Mouse (Mus musculus) midbrain, embryonic 15.5 days (tissue): ENCODE measurements around the gene Mthfd2l. TPM values are rescaled to one million over a fixed set of nuclear protein-coding genes. Genes with fewer than 3 reads are reported as not detected.

Source experiments
- ATAC-seq: fragments of 200-750 bp; cut with Nextera tagmentation; replicated peaks from 2 replicates; pipeline ENCODE4 v1.8.0; 2017; ENCODE audit warnings: moderate TSS enrichment
- H3K27ac ChIP-seq: fragments of 300-500 bp; sonication (generic); 2 replicates; pipeline ENCODE4 v1.5.1; 2015; ENCODE audit warnings: mild to moderate bottlenecking, inconsistent platforms
- H3K27me3 ChIP-seq: fragments of 300-500 bp; sonication (generic); replicated peaks from 2 replicates; pipeline ENCODE4 v1.6.1; 2015; ENCODE audit warnings: inconsistent platforms
- H3K36me3 ChIP-seq: fragments of 300-500 bp; sonication (generic); replicated peaks from 2 replicates; pipeline ENCODE4 v1.6.1; 2015; ENCODE audit warnings: inconsistent platforms
- H3K4me1 ChIP-seq: fragments of 300-500 bp; sonication (generic); 2 replicates; pipeline ENCODE4 v1.6.1; 2015; ENCODE audit warnings: inconsistent platforms
- H3K4me2 ChIP-seq: fragments of 300-500 bp; sonication (generic); 2 replicates; pipeline ENCODE4 v1.6.1; 2015; ENCODE audit warnings: inconsistent platforms, mild to moderate bottlenecking, moderate library complexity
- H3K4me3 ChIP-seq: fragments of 300-500 bp; sonication (generic); 2 replicates; pipeline ENCODE4 v1.5.1; 2015; ENCODE audit warnings: mild to moderate bottlenecking, inconsistent platforms
- H3K9ac ChIP-seq: fragments of 300-500 bp; sonication (generic); 2 replicates; pipeline ENCODE4 v1.6.1; 2015; ENCODE audit warnings: mild to moderate bottlenecking, inconsistent platforms
- H3K9me3 ChIP-seq: fragments of 300-500 bp; sonication (generic); 2 replicates; pipeline ENCODE4 v1.6.1; 2016; ENCODE audit warnings: inconsistent platforms
- whole genome bisulfite sequencing: fragments of 180-500 bp; shearing (Covaris S2); methylation state at CpG from one replicate; pipeline ENCODE4 v1.1.7; 2015; ENCODE audit warnings: mixed read lengths; 5-methylcytosine and 5-hydroxymethylcytosine counted together
- polyA plus RNA-seq: library from polyadenylated mRNA; unstranded; fragments of >200 nt; fragmentation: Nextera tagmentation; extraction: Ambion mirVana; gene quantifications from 2 replicates; pipeline ENCODE4 v1.2.1, GENCODE M21; 2015

The Mthfd2l gene
- 59.7 and 65.4 TPM in 2 replicates for polyA plus RNA-seq

GRCm38 (mm10) chr5:90930971-90931851, at the start of gene Mthfd2l:
TSS of gene Mthfd2l (plus strand) at chr5:90931117.
- Histone ChIP-seq H3K27me3 (no peaks in the 10 kb centered on the region), H3K9ac (peak within 1 kb of the TSS; percentile 85)
- under 1% methylated on average over 76 of the region's 79 CpGs for WGBS

GRCm38 (mm10) chr5:90881682-90882081, 49.2 kb upstream of the Mthfd2l start:
- no peaks in the 10 kb centered on the region for H3K27me3 ChIP-seq
- WGBS, result 94% methylated on average over 5 of the region's 5 CpGs
- H3K36me3 ChIP-seq, result no peaks in the 10 kb centered on the region
- H3K4me1 ChIP-seq, result no peaks in the 10 kb centered on the region
- no peak overlapping the region for H3K9ac ChIP-seq
- H3K9me3 ChIP-seq, result no peaks in the 10 kb centered on the region
- H3K4me2 ChIP-seq, result no peak overlapping the region
- H3K4me3 ChIP-seq, result no peak overlapping the region
- ATAC-seq, result no peak
- H3K27ac ChIP-seq, result no peak overlapping the region

More at GRCm38 (mm10) chr5:90930971-90931851, at the start of gene Mthfd2l:
- H3K4me3 ChIP-seq, result peak within 1 kb of the TSS; percentile 61
- peaks cover 17% of the 10 kb centered on the region for H3K4me1 ChIP-seq
- no peaks in the 10 kb centered on the region for H3K36me3 ChIP-seq
- H3K9me3 ChIP-seq, result no peaks in the 10 kb centered on the region
- H3K4me2 ChIP-seq, result peak within 1 kb of the TSS; percentile 70
- peak; percentile 98 for ATAC-seq
- H3K27ac ChIP-seq, result peak within 1 kb of the TSS; percentile 99

- Histone ChIP-seq H3K27me3 (no peaks in the 10 kb centered on the region), H3K36me3 (no peaks in the 10 kb centered on the region), H3K9me3 (no peaks in the 10 kb centered on the region), H3K4me2 (no peak overlapping the region), H3K4me1 (no peaks in the 10 kb centered on the region), H3K4me3 (no peak overlapping the region), H3K27ac (no peak overlapping the region), H3K9ac (no peak overlapping the region)
- ATAC-seq, result no peak
- 86% methylated on average over 5 of the region's 5 CpGs for WGBS
Observed at GRCm38 (mm10) chr5:90882146-90882545, 48.8 kb upstream of the Mthfd2l start.

GRCm38 (mm10) chr5:90884628-90885242, 46.2 kb upstream of the Mthfd2l start:
- 69% methylated on average over 2 of the region's 2 CpGs for WGBS
- Histone ChIP-seq H3K9ac (no peak overlapping the region), H3K9me3 (no peaks in the 10 kb centered on the region), H3K4me2 (no peak overlapping the region), H3K4me1 (no peaks in the 10 kb centered on the region), H3K27ac (no peak overlapping the region), H3K36me3 (no peaks in the 10 kb centered on the region), H3K27me3 (no peaks in the 10 kb centered on the region), H3K4me3 (no peak overlapping the region)
- no peak for ATAC-seq

- no peaks in the 10 kb centered on the region for H3K36me3 ChIP-seq
- no peak overlapping the region for H3K4me2 ChIP-seq
- no peaks in the 10 kb centered on the region for H3K9me3 ChIP-seq
- H3K27me3 ChIP-seq, result no peaks in the 10 kb centered on the region
- H3K4me1 ChIP-seq, result peaks cover 9% of the 10 kb centered on the region
- 77% methylated on average over 5 of the region's 5 CpGs for WGBS
- H3K4me3 ChIP-seq, result no peak overlapping the region
- H3K27ac ChIP-seq, result no peak overlapping the region
- H3K9ac ChIP-seq, result no peak overlapping the region
- ATAC-seq, result no peak
Observed at GRCm38 (mm10) chr5:90888661-90889060, 42.3 kb upstream of the Mthfd2l start.

- no peaks in the 10 kb centered on the region for H3K9me3 ChIP-seq
- H3K36me3 ChIP-seq, result no peaks in the 10 kb centered on the region
- 11% methylated on average over 30 of the region's 30 CpGs for WGBS
- peak within 1 kb of the TSS; percentile 97 for H3K4me2 ChIP-seq
- peak within 1 kb of the TSS; percentile 49 for H3K9ac ChIP-seq
- H3K4me3 ChIP-seq, result peak within 1 kb of the TSS; percentile 55
- peak; percentile 93 for ATAC-seq
- no peaks in the 10 kb centered on the region for H3K27me3 ChIP-seq
- H3K4me1 ChIP-seq, result peaks cover 9% of the 10 kb centered on the region
- H3K27ac ChIP-seq, result no peak within 1 kb of the TSS
Observed at GRCm38 (mm10) chr5:90890519-90891463, 40.1 kb upstream of the Mthfd2l start, which contains the start of gene Cxcl1. TSS of gene Cxcl1 (plus strand) at chr5:90891241.

- H3K4me1 ChIP-seq, result peaks cover 9% of the 10 kb centered on the region
- 23% methylated on average over 10 of the region's 10 CpGs for WGBS
- H3K36me3 ChIP-seq, result no peaks in the 10 kb centered on the region
- peak overlapping the region; percentile 97 for H3K4me2 ChIP-seq
- no peak overlapping the region for H3K27ac ChIP-seq
- H3K9ac ChIP-seq, result peak overlapping the region; percentile 49
- ATAC-seq, result no peak
- H3K4me3 ChIP-seq, result peak overlapping the region; percentile 55
- H3K9me3 ChIP-seq, result no peaks in the 10 kb centered on the region
- H3K27me3 ChIP-seq, result no peaks in the 10 kb centered on the region
Observed at GRCm38 (mm10) chr5:90891464-90891813, 39.5 kb upstream of the Mthfd2l start.

- H3K9ac ChIP-seq, result no peak overlapping the region
- no peaks in the 10 kb centered on the region for H3K9me3 ChIP-seq
- H3K36me3 ChIP-seq, result no peaks in the 10 kb centered on the region
- WGBS, result 77% methylated on average over 8 of the region's 8 CpGs
- ATAC-seq, result no peak
- H3K27ac ChIP-seq, result no peak overlapping the region
- peaks cover 9% of the 10 kb centered on the region for H3K4me1 ChIP-seq
- H3K4me3 ChIP-seq, result no peak overlapping the region
- H3K4me2 ChIP-seq, result no peak overlapping the region
- H3K27me3 ChIP-seq, result no peaks in the 10 kb centered on the region
Observed at GRCm38 (mm10) chr5:90894231-90894630, 36.7 kb upstream of the Mthfd2l start.

- no peaks in the 10 kb centered on the region; the same call in 1 of the 2 replicates for H3K4me1 ChIP-seq
- H3K9ac ChIP-seq, result no peak overlapping the region
- 81% methylated on average over 3 of the region's 3 CpGs for WGBS
- H3K4me2 ChIP-seq, result no peak overlapping the region
- H3K27me3 ChIP-seq, result no peaks in the 10 kb centered on the region
- no peaks in the 10 kb centered on the region for H3K36me3 ChIP-seq
- H3K4me3 ChIP-seq, result no peak overlapping the region
- no peaks in the 10 kb centered on the region for H3K9me3 ChIP-seq
- ATAC-seq, result no peak
- no peak overlapping the region for H3K27ac ChIP-seq
Observed at GRCm38 (mm10) chr5:90897429-90897828, 33.5 kb upstream of the Mthfd2l start.

- no peak overlapping the region for H3K27ac ChIP-seq
- H3K4me3 ChIP-seq, result no peak overlapping the region
- H3K36me3 ChIP-seq, result no peaks in the 10 kb centered on the region
- no peak overlapping the region for H3K4me2 ChIP-seq
- no peaks in the 10 kb centered on the region; the same call in 1 of the 2 replicates for H3K27me3 ChIP-seq
- peaks cover 10% of the 10 kb centered on the region for H3K4me1 ChIP-seq
- 81% methylated on average over 5 of the region's 5 CpGs for WGBS
- ATAC-seq, result no peak
- no peaks in the 10 kb centered on the region for H3K9me3 ChIP-seq
- H3K9ac ChIP-seq, result no peak overlapping the region
Observed at GRCm38 (mm10) chr5:90899308-90899707, 31.6 kb upstream of the Mthfd2l start.

GRCm38 (mm10) chr5:90900147-90900546, 30.8 kb upstream of the Mthfd2l start:
- no peaks in the 10 kb centered on the region for H3K36me3 ChIP-seq
- H3K9me3 ChIP-seq, result no peaks in the 10 kb centered on the region
- H3K9ac ChIP-seq, result no peak overlapping the region
- H3K4me1 ChIP-seq, result peaks cover 10% of the 10 kb centered on the region
- no peak overlapping the region for H3K27ac ChIP-seq
- no peak overlapping the region for H3K4me2 ChIP-seq
- peaks cover 5% of the 10 kb centered on the region; the same call in 1 of the 2 replicates for H3K27me3 ChIP-seq
- WGBS, result 51% methylated on average over 7 of the region's 7 CpGs
- H3K4me3 ChIP-seq, result no peak overlapping the region
- no peak for ATAC-seq

GRCm38 (mm10) chr5:90900688-90901087, 30.2 kb upstream of the Mthfd2l start:
- Histone ChIP-seq H3K27me3 (peaks cover 5% of the 10 kb centered on the region; the same call in 1 of the 2 replicates), H3K27ac (no peak overlapping the region), H3K9me3 (no peaks in the 10 kb centered on the region), H3K4me1 (peaks cover 10% of the 10 kb centered on the region), H3K36me3 (no peaks in the 10 kb centered on the region), H3K9ac (no peak overlapping the region), H3K4me2 (no peak overlapping the region), H3K4me3 (no peak overlapping the region)
- ATAC-seq, result no peak
- WGBS, result 55% methylated on average over 7 of the region's 7 CpGs
